Mouse (Mus musculus): ENCODE measurements around the gene Hspa1l.

- TF ChIP-seq CTCF (IDR thresholded peaks at IDR 0.05; ENCODE audit: insufficient read depth, low read depth, low read length) (no peak), POLR2A (IDR thresholded peaks at IDR 0.05; ENCODE audit: insufficient read depth, low read depth, low read length) (no peak)
Observed at GRCm38 (mm10) chr17:34944362-34944761, 28.1 kb upstream of the Hspa1l start.
